Mouse (Mus musculus): ENCODE results near the gene Sesn3. TPM values are rescaled to one million over a fixed set of nuclear protein-coding genes. Genes with fewer than 3 reads are reported as not detected.

Gene Sesn3
- polyA plus RNA-seq, 1 experiment from 2014 or later, result 3.7 TPM

- 55% methylated on average over 4 of the region's 4 CpGs for whole genome bisulfite sequencing (ENCODE audit: insufficient replicate concordance)
- Histone ChIP-seq H3K4me2 (ENCODE audit: low read depth, low read length) (no peak overlapping the region), H3K36me3 (replicated peaks; ENCODE audit: insufficient read depth, low read length) (no peaks in the 10 kb centered on the region), H3K27me3 (ENCODE audit: insufficient read depth, low read length) (no peaks in the 10 kb centered on the region), H3K9ac (replicated peaks) (no peak overlapping the region), H3K9me3 (ENCODE audit: low read length) (no peaks in the 10 kb centered on the region), H3K4me3 (ENCODE audit: low read depth, low read length) (no peak overlapping the region), H3K4me1 (ENCODE audit: insufficient read depth) (no peaks in the 10 kb centered on the region), H3K27ac (ENCODE audit: low read depth) (no peak overlapping the region)
- TF ChIP-seq CTCF (IDR thresholded peaks at IDR 0.05; ENCODE audit: low read depth) (no peak), EP300 (IDR thresholded peaks at IDR 0.05; ENCODE audit: low read depth) (no peak)
- no peak for ATAC-seq
- DNase-seq, result no peak
Observed at GRCm38 (mm10) chr9:14262568-14262972, 12.3 kb upstream of the Sesn3 start.

GRCm38 (mm10) chr9:14266470-14266869 is 8.4 kb upstream of the Sesn3 start:
- no peak for ATAC-seq
- H3K9ac ChIP-seq (replicated peaks), result no peak overlapping the region
- H3K9me3 ChIP-seq (ENCODE audit: low read length), result no peaks in the 10 kb centered on the region
- DNase-seq, result no peak
- H3K4me2 ChIP-seq (ENCODE audit: low read depth, low read length), result no peak overlapping the region
- H3K4me3 ChIP-seq (ENCODE audit: low read depth, low read length), result no peak overlapping the region
- H3K36me3 ChIP-seq (replicated peaks; ENCODE audit: insufficient read depth, low read length), result no peaks in the 10 kb centered on the region
- H3K4me1 ChIP-seq (ENCODE audit: insufficient read depth), result no peaks in the 10 kb centered on the region
- H3K27ac ChIP-seq (ENCODE audit: low read depth), result no peak overlapping the region
- TF ChIP-seq CTCF (IDR thresholded peaks at IDR 0.05; ENCODE audit: low read depth) (no peak), EP300 (IDR thresholded peaks at IDR 0.05; ENCODE audit: low read depth) (no peak)
- WGBS (ENCODE audit: insufficient replicate concordance), result 35% methylated on average over 2 of the region's 2 CpGs
- no peaks in the 10 kb centered on the region for H3K27me3 ChIP-seq (ENCODE audit: insufficient read depth, low read length)

DNA sequence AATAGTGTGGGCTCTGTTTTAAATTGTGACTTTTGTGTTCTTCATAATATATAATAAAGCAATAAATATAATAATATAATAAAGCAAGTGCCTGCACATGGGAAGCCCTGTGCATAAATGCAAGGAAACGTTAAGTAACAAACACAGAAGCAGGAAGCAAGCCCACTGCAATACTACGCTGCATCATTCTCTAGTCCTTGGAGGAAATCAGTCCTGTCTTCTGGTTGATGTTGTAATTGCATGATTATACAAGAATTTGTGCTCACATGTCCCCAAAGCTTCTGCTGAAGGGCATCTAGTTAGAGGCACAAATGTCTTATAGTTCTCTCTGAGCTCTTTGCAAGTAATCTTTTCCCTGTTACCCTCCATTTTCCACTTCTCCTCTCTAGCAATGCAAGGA is 6.3 kb upstream of the Sesn3 start:
- WGBS (ENCODE audit: insufficient replicate concordance), result 39% methylated on average over 2 of the region's 2 CpGs
- H3K4me2 ChIP-seq (ENCODE audit: low read depth, low read length), result no peak overlapping the region
- DNase-seq, result no peak
- H3K36me3 ChIP-seq (replicated peaks; ENCODE audit: insufficient read depth, low read length), result no peaks in the 10 kb centered on the region
- ATAC-seq, result no peak
- no peaks in the 10 kb centered on the region for H3K9me3 ChIP-seq (ENCODE audit: low read length)
- no peak overlapping the region for H3K9ac ChIP-seq (replicated peaks)
- H3K27ac ChIP-seq (ENCODE audit: low read depth), result no peak overlapping the region
- H3K27me3 ChIP-seq (ENCODE audit: insufficient read depth, low read length), result no peaks in the 10 kb centered on the region
- H3K4me3 ChIP-seq (ENCODE audit: low read depth, low read length), result no peak overlapping the region
- H3K4me1 ChIP-seq (ENCODE audit: insufficient read depth), result no peaks in the 10 kb centered on the region
- TF ChIP-seq CTCF (IDR thresholded peaks at IDR 0.05; ENCODE audit: low read depth) (no peak), EP300 (IDR thresholded peaks at IDR 0.05; ENCODE audit: low read depth) (no peak)

DNA sequence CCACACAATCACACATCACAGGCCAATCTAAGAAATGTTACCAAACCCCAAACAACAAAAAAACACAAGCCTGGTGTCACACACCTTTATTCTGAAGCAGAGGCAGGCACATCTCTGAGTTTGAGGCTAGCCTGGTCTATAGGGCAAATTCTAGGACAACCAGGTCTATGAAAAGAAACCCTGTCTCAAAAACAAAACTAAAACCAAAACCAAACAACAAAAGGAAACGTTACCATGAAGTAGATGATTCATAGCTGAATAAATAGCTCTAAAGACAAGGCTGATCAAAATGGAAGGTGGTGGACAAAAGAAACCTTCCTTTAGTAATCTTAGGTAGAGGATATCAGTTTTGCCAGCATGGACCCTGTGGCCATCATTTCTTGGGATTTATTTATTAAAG is 1.9 kb upstream of the Sesn3 start:
- no peak for ATAC-seq
- H3K36me3 ChIP-seq (replicated peaks; ENCODE audit: insufficient read depth, low read length), result no peaks in the 10 kb centered on the region
- WGBS (ENCODE audit: insufficient replicate concordance), result 51% methylated on average over 1 of the region's 1 CpGs

DNA sequence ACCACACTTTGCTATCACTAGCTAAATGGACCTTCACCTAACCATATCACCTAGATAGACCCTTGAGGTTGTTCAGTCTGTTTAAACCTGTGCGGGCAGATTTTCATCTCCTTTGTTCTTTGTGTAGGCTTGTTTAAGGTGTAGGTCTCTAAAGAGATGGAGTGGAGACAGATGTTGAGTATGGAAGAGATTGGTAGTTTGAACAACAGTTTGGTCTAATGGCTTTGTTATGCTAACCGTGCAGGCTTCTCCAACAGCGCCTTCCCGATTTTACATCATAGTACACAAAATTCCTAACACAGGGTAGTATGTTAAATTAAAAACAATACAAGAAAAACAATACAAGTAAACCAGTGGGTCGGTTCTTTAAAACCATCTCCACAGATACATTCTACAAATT is 281 bp upstream of the Sesn3 start:
- H3K27me3 ChIP-seq (ENCODE audit: insufficient read depth, low read length), result no peaks in the 10 kb centered on the region
- DNase-seq (no peak), ATAC-seq (no peak)
- H3K9ac ChIP-seq (replicated peaks), result peak overlapping the region; percentile 30; the same call in 1 of the 2 replicates
- H3K27ac ChIP-seq (ENCODE audit: low read depth), result peak overlapping the region; percentile 66
- peaks cover 9% of the 10 kb centered on the region for H3K4me1 ChIP-seq (ENCODE audit: insufficient read depth)
- no peaks in the 10 kb centered on the region for H3K9me3 ChIP-seq (ENCODE audit: low read length)
- 44% methylated on average over 5 of the region's 5 CpGs for WGBS (ENCODE audit: insufficient replicate concordance)
- TF ChIP-seq CTCF (IDR thresholded peaks at IDR 0.05; ENCODE audit: low read depth) (no peak), EP300 (IDR thresholded peaks at IDR 0.05; ENCODE audit: low read depth) (no peak)
- H3K4me2 ChIP-seq (ENCODE audit: low read depth, low read length), result peak overlapping the region; percentile 89
- H3K36me3 ChIP-seq (replicated peaks; ENCODE audit: insufficient read depth, low read length), result no peaks in the 10 kb centered on the region
- peak overlapping the region; percentile 74 for H3K4me3 ChIP-seq (ENCODE audit: low read depth, low read length)

More for the DNA sequence above, 1.9 kb upstream of the Sesn3 start:
- no peak overlapping the region for H3K27ac ChIP-seq (ENCODE audit: low read depth)
- H3K4me3 ChIP-seq (ENCODE audit: low read depth, low read length), result no peak overlapping the region
- no peaks in the 10 kb centered on the region for H3K9me3 ChIP-seq (ENCODE audit: low read length)
- H3K4me1 ChIP-seq (ENCODE audit: insufficient read depth), result peaks cover 9% of the 10 kb centered on the region
- H3K9ac ChIP-seq (replicated peaks), result no peak overlapping the region
- no peak for DNase-seq
- H3K27me3 ChIP-seq (ENCODE audit: insufficient read depth, low read length), result no peaks in the 10 kb centered on the region
- no peak overlapping the region for H3K4me2 ChIP-seq (ENCODE audit: low read depth, low read length)
- no peak for TF ChIP-seq CTCF (IDR thresholded peaks at IDR 0.05; ENCODE audit: low read depth)
- TF ChIP-seq EP300 (IDR thresholded peaks at IDR 0.05; ENCODE audit: low read depth), result no peak

DNA sequence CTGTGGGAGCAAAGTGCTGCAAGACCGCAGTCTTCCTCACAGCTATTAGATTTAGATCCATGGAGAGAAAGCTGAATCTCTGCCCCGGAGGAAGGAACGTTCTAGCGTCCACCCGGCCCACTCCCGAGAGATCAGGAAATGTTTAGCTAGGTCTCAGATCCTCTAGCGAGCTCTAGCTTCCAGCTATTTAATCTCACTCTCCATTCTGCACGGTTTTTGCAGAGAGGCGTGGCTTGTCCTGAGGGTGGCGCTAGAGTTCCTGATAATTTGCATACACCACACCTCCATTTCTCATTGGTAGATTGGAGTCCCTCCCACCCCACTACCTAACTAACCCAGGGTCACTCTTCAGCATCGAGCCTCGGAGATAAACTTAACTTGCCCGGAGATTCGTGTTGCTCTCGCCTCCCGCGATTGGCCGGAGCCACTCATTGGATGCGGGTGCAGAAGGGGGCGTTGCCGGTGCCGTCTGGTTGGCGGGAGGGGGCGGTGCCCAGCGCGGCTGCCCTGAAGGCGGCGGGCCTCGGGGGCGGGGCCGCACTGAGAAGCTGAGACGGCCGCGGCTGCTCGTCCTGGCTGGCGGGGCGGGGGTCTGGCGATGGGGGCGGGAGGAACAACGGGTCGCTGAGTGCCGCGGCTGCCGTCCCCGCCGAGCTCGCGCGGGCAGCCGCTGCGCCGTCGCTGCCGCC is 1.1 kb downstream of the Sesn3 start:
- Histone ChIP-seq H3K4me1 (ENCODE audit: insufficient read depth) (peaks cover 9% of the 10 kb centered on the region), H3K4me2 (ENCODE audit: low read depth, low read length) (peak overlapping the region; percentile 89), H3K36me3 (replicated peaks; ENCODE audit: insufficient read depth, low read length) (no peaks in the 10 kb centered on the region), H3K4me3 (ENCODE audit: low read depth, low read length) (peak overlapping the region; percentile 74), H3K9ac (replicated peaks) (peak overlapping the region; percentile 61), H3K27me3 (ENCODE audit: insufficient read depth, low read length) (no peaks in the 10 kb centered on the region), H3K27ac (ENCODE audit: low read depth) (peak overlapping the region; percentile 87), H3K9me3 (ENCODE audit: low read length) (no peaks in the 10 kb centered on the region)
- under 1% methylated on average over 39 of the region's 54 CpGs for WGBS (ENCODE audit: insufficient replicate concordance)
- ATAC-seq (peak; percentile 97), DNase-seq (peak; percentile 96)
- no peak for TF ChIP-seq EP300 (IDR thresholded peaks at IDR 0.05; ENCODE audit: low read depth)
- TF ChIP-seq CTCF (IDR thresholded peaks at IDR 0.05; ENCODE audit: low read depth), result peak; percentile 75
